Mouse (Mus musculus): ENCODE results near the gene Tubb4a.

The Tubb4a gene

GRCm38 (mm10) chr17:57099629-57100325 lies 12.2 kb upstream of the Tubb4a start:
- no peak for DNase-seq

DNA sequence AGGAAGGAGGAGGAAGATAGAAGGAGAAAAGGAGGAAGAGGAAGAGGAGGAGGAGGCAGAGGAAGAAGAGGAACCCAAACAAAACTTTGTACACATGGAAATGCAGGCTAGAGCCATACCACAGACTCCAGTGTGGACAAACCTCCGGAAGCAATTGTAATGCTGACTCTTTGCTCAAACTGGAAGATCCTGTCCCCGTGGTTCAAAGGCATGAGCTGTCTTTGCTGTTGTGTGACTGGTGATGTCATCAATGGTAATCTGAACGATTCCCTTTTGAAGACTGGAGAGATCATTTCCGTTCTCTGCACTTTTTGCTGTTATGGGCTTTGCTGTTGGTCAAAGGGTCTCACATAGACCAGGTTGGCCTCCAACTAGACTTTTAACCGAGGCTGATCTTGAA lies 10.7 kb upstream of the Tubb4a start:
- DNase-seq: no peak

DNA sequence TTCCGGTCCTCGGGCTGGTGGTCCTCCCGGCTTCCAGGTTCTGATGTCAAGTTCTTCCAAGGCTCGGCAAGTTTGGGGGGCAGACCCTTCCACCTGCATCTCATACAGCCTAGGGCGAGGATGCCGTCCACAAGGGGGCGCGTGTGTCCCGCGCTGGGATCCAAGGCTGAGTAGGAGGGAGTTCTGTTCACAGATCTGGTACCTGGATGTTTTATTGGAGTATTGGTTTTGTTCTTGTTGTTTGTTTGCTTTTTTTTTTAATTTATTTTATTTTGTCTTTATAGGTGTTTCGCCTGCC lies 9.0 kb upstream of the Tubb4a start:
- DNase-seq: peak; percentile 76

DNA sequence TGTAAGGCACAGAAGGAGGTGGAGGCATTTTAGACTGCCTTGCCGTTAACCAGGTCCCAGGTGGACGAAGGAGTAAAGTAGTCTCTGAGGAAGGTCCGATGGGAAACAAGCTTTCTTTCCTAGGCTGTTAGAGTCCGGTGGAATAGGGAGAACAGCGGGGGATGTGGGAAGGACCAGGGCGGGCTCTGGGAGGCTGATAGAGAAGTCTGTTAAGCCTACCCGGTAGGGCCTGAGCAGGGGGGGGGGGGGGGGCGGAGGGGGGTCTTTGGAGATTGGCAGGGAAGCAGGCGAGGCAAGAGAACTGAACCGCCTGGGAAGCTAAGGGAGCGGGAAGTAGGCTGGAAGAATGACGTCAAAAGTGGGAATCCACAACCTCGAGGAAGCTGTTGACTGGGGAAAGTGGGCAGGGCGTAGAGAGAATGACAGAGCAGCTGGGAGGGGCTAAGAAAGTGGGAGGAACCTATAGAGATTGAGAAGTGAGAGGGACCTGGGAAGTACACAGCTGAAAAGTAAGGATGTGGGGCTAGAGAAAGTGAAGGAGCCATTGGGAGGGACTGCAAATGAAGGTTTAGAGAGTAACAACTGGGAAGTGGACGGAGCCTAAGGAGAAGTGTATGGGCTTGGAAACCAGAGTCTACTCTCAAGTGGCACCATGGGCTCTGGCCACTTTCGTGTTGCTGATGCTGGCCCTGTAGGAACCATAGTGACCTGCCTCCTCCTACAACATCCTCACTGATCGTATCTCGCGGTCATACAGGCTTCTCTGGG lies 8.5 kb upstream of the Tubb4a start:
- DNase-seq: peak; percentile 37

DNA sequence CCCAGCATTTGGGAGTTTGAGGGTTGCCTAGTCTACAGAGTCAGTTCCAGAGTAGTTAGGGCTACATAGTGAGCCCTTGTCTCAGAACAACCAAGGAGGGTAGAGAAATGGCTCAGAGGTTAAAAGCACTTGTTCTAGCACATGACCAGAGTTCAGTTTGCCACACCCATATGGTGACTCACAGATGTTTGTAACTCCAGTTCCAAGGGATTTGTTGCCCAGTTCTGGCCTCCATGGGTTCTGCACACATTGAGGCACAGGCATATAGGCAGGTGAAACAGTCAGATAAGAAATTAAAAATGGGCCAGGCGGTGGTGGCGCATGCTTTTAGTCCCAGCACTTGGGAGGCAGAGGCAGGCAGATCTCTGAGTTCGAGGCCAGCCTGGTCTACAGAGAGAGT lies 6.6 kb upstream of the Tubb4a start:
- no peak for DNase-seq

DNA sequence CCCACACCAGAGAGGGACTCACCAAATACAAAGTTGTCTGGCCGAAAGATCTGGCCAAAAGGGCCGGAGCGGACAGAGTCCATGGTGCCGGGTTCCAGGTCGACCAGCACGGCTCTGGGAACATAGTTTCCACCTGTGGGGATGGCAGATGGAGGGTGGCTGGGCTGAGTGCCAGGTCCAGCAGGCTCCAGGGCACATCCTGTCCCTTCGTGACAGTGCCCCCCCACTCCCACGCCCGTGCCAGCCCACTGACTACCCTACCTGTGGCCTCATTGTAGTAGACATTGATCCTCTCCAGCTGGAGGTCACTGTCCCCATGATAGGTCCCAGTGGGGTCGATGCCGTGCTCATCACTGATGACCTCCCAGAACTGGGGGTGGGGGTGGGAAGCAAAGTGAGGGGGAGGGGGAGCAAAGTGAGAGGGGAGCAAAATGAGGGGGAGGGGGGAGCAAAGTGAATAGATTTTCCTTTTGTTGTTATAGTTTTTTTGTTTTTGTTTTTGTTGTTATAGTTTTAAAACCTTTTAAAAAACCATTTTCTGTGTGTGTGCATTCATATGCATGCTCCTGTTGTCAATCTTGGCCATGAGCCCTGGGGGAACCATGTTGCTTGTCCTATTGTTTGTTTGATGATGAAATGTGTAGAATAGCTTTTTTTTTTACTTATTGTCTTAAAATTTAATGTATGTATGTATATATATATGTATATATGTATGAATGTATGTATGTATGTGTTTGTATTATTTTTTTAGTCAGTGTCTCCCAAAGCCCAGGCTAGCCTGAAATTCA lies 1.4 kb downstream of the Tubb4a start:
- DNase-seq: peak; percentile 98

DNA sequence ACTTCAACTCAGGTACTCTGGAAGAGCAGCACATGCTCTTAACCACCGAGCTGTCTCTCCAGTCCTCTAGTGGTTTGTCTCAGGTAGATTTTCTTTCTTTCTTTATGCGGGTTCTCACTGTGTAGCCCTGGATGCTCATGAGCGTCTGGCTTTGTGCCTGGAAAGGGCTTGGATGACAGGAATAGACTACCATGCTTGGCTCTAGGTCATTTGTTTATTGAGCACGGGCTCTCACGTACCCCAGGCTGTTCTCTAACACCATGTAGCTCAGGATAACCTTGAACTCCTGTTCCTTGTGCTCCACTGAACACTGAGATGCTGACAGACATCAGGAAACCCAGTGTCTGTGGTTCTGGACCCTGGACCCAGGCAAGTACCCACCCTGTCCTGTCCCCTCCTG lies 5.1 kb downstream of the Tubb4a start:
- peak; percentile 78 for DNase-seq

GRCm38 (mm10) chr17:57081234-57081842 lies 6.2 kb downstream of the Tubb4a start:
- DNase-seq: peak; percentile 62

DNA sequence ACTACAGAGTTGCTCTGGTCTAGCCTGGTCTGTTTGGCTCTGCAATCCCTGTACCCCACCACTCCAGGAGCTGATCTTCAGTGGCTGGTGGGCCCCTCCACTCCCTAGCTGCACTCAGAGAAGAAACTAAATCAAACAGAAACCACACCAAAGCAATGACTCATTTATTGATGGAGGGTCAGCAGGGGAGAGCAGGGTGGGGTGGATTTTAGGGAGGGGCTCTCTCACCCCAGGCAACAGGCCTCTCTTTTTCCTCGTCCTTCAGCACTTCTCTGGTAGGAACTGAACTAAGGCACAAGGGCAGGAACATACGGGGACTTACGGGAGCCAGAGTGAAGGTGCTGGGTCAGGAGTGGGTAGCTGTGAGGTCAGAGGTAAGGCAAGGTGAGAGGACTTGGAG lies 7.7 kb downstream of the Tubb4a start:
- DNase-seq: peak; percentile 19

DNA sequence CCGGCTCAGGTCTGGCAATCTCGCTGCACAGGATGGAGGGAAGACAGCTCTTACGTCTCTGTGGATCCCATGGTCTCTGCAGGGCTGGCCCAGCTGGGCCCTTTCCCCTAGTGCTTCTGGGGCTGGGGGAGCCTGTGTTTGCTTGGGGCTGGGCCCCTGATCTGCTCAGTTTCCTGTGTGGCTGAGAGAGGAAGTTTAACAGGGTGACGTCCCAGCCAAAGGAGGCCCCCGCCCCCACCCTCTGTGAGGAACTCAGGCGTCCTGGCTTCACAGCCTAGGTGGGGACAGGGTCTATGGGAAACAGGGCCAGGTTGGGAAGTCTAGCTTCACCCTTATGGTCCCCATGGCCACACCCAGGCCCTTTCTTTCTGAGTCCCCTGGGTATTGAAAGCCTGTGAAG lies 9.2 kb downstream of the Tubb4a start, which contains the start of gene Dennd1c:
Gene Dennd1c, minus strand, starts transcription at position 179 of the 400 bp plus-strand sequence.
- peak; percentile 32 for DNase-seq

GRCm38 (mm10) chr17:57076916-57077315 lies 10.7 kb downstream of the Tubb4a start:
- DNase-seq: no peak

DNA sequence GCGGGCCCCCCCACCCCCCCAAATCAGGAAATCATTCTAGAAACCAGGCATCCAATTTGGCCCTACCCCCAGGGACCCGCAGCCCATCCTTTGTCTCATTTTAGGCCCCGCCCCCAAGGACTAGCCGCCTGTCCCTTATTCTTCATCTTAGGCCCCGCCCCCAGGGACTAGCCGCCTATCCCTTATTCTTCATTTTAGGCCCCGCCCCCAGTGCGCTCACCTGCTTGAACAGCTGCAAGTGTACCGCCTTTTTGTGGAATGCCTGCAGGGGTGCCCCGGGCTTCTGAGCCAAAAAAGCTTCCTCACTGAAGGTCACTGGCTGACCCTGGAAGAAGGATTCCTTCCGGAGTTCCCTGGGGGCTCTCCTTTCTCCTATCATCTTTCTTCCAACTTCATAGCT lies 16.9 kb downstream of the Tubb4a start:
- peak; percentile 29 for DNase-seq

- no peak for DNase-seq
These were observed 17.3 kb downstream of the Tubb4a start for GRCm38 (mm10) chr17:57070272-57070671.

DNA sequence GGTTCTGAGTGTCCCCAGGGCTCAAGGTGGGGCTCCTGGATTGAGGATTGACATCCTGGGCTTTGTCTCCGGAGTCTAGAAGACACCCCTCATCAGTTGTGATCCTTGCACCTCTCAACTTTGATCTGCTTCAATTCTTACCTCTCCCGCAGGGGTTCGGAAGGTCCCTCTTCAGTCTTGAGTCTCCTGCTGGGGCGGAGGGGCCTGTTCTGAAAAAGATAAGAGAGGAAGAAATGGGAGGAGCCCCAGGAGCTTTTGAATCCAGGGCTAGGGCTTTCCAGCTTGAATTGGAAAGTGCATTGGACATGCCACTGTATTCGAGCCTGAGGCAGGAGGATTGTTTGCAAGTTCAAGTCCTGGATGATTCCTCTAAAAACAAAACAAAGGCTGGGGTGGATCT lies 20.7 kb downstream of the Tubb4a start:
- no peak for DNase-seq

GRCm38 (mm10) chr17:57063031-57063430 lies 24.6 kb downstream of the Tubb4a start:
- DNase-seq: no peak

DNA sequence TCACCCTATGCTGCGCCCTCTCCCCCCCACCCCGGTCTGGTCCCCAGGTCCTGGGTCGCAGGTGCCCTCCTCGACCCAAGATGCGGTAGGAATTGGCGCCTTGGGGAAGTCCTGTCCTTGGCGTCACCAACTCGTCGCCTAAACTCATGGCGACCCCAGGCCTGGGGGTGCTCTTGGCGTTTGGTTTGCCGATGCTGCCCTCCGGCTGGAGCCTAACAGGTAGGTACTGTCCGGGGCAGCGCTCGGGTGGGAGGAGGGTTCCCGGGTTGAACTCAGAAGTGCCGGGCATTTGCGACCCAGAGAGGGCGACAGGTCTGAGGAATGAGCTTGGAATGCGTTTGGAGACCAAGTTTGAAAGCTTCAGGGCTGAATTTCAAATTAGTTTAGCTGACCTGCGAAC lies 25.0 kb downstream of the Tubb4a start:
- DNase-seq: no peak

DNA sequence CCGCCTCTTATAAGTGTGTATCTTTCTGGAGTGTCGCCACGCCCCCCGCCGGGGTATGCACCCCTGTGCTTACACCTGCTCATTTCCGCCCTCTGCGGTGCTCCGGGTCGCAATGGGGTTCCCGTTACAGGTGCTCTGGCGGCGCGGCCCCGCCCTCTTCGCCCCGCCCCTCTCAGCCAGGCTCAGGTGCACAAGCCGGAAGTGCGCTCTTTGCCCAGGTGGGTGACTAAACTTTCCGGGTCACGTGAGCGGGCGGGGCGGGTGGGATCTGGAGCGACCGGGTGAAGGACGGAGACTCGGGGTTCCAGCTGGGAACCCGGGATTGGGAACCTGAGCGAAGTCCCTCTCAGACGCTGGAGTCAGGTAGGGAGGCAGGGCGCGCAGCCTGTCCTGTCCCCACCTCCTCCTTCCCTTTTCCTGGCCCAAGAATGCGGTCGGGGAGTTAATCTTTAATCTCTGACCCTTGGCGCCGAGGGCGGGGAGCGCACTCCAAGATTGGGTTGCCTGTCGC lies 25.5 kb downstream of the Tubb4a start:
- peak; percentile 84 for DNase-seq

DNA sequence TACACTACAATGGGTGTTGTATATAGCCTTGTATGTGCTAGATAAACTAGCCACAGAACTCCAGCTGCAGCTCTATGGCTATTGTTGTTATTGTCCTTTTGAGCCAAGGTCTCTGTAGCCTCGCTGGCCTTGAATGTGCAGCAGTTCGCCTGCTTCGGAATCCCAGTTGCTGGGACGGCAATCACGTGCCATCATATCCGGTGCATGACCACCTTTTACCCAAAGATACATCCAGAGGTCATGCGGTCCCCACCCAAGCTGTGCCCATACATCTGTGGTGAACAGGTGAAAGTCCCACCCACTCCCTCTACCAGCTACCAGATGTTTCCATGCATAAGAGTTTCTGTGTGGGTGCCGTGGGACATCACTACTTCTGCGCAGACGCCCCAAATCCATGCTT lies 26.5 kb downstream of the Tubb4a start:
- DNase-seq: peak; percentile 71

GRCm38 (mm10) chr17:57060231-57060801 lies 27.3 kb downstream of the Tubb4a start:
- DNase-seq: peak; percentile 99

- peak; percentile 84 for DNase-seq
These were observed 28.1 kb downstream of the Tubb4a start, which contains the start of gene Slc25a23 for GRCm38 (mm10) chr17:57059486-57059977. TSS of gene Slc25a23 (minus strand) at chr17:57059863.

DNA sequence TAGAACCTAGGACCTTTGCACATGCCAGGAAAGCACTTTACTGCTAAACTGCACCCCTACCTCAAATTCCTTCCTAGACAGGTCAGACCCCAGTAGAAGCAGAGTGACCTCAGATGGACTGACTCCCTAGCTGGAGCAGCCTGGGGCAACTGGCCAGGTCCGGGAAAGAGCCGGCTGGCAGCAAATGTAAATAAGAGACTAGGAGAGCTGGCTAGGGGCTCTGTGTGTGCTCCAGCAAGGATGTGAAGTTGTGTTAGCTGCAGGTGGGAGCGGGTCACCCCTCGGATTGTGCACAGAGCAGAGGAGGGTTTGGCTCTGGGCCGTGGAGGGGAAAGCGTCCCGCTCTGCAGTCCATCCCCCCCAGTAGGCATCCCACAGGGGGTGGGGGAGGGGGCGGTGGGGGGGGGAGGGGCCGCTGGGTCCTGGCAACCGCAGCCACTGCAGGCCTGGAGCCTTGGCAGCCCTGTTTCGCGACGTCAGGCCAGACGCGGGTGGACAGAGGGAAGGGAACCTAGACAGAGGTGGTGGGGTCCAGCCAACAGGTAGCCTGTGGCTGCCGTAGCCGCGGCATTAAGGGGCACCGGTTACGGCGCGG lies 28.6 kb downstream of the Tubb4a start, which contains the start of gene Crb3:
Gene Crb3, plus strand, starts transcription at position 215 of the 595 bp plus-strand sequence.
- peak; percentile 83 for DNase-seq

GRCm38 (mm10) chr17:57056246-57056645 lies 31.3 kb downstream of the Tubb4a start:
- DNase-seq: no peak

All from cerebellum, adult 11-12 months (tissue).